Mouse (Mus musculus): ENCODE data around the gene Chst8. TPM values are rescaled to one million over a fixed set of nuclear protein-coding genes. Genes with fewer than 3 reads are reported as not detected.

Gene Chst8
- 8.9 and 10.2 TPM in 2 replicates for polyA plus RNA-seq (2015; fragmentation: Nextera tagmentation; extraction: Ambion mirVana)

GRCm38 (mm10) chr7:34812531-34813111 is at the start of gene Chst8:
Chst8 (minus strand) TSS chr7:34812711.

GRCm38 (mm10) chr7:34656632-34657031 is 155.9 kb downstream of the Chst8 start, which contains the start of gene Kctd15:
Kctd15 (minus strand) TSS chr7:34656732.

Other genes starting within 250 kb of the Chst8 start
- 17.0 and 19.3 TPM in 2 replicates for gene Kctd15, start 156.0 kb downstream of the Chst8 start, polyA plus RNA-seq (2015; fragmentation: Nextera tagmentation; extraction: Ambion mirVana)
- gene Pepd, start 99.7 kb upstream of the Chst8 start, polyA plus RNA-seq (2015; fragmentation: Nextera tagmentation; extraction: Ambion mirVana): 66.4 and 69.0 TPM in 2 replicates
- gene Cebpg, start 243.9 kb upstream of the Chst8 start, polyA plus RNA-seq (2015; fragmentation: Nextera tagmentation; extraction: Ambion mirVana): 23.1 and 24.0 TPM in 2 replicates